Mouse (Mus musculus) retina, postnatal 7 days (tissue): ENCODE data around the gene Zfp955b.
"Not testable (repeated sequence)": the region's sequence is repeated elsewhere in the genome, so short reads cannot be mapped to it uniquely, and the experiment has no call there.

Source experiments
- DNase-seq: peaks from one replicate; pipeline ENCODE4 v3.0.0-alpha.2; 2012; ENCODE audit warnings: low read depth, low spot score

The Zfp955b gene

DNA sequence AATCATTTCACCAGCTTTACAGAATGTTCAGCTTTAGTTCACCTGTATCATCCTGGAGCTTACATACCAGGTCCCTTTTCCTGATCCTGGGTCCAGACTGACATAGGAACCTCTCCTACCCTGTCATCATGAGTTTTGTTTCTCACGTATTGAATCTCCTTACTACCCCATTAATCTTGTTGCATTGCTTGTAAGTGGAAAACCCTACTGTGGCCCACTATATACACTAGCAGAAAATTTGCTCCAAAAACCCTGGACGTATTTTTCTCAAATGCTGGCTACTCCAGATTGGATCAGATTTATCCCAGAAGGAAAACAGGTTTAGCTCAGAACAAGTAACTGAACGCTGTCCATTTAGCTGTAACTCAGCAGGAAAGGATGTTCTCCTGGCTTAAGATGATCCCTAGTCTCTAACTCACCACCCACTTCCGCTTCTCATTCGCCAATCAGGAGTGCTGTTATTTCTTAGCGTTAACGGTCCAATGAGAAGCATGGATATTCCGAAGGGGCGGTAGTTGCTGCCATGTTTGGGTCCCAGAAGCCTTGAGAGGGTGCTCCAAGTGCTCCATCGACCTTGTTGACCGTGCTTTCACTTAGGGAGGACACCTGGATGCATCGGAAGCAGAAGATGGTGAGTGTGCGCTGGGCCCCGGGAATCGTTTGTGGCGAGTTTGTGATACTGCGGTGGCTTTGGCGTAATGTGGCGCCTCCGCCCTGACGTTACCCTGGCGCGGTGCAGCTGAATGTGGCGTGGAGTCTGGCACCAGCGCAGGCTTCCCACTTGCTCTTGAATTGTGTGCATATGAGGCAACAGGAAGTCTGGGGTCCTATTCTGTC lies at the start of gene Zfp955b:
Gene Zfp955b, plus strand, starts transcription at position 506 of the 837 bp plus-strand sequence.
- not testable (repeated sequence) for DNase-seq

DNA sequence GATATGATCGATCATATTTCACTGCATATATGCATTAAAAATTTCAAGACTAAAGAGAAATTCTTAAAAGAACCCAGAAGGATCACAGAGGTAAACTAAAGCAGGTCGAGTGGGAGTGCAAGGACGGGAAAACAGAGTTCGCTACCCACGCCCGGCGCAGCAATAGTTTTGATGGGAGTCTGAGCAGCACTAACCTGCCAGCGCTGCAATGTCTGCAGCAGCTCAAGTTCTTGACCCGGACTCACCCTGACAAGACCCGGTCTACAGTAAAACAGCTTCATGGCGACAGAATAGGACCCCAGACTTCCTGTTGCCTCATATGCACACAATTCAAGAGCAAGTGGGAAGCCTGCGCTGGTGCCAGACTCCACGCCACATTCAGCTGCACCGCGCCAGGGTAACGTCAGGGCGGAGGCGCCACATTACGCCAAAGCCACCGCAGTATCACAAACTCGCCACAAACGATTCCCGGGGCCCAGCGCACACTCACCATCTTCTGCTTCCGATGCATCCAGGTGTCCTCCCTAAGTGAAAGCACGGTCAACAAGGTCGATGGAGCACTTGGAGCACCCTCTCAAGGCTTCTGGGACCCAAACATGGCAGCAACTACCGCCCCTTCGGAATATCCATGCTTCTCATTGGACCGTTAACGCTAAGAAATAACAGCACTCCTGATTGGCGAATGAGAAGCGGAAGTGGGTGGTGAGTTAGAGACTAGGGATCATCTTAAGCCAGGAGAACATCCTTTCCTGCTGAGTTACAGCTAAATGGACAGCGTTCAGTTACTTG lies 34.6 kb upstream of the Zfp955b start, which contains the start of gene Zfp955a:
Gene Zfp955a, minus strand, starts transcription at position 616 of the 789 bp plus-strand sequence.
- DNase-seq = not testable (repeated sequence)

- not testable (repeated sequence) for DNase-seq
Measured at GRCm38 (mm10) chr17:33255319-33255657, 34.1 kb upstream of the Zfp955b start.

- DNase-seq = no peak
Measured at GRCm38 (mm10) chr17:33264376-33264775, 25.0 kb upstream of the Zfp955b start, which contains the start of gene Olfr63. Olfr63 (plus strand) TSS chr17:33264676.

DNA sequence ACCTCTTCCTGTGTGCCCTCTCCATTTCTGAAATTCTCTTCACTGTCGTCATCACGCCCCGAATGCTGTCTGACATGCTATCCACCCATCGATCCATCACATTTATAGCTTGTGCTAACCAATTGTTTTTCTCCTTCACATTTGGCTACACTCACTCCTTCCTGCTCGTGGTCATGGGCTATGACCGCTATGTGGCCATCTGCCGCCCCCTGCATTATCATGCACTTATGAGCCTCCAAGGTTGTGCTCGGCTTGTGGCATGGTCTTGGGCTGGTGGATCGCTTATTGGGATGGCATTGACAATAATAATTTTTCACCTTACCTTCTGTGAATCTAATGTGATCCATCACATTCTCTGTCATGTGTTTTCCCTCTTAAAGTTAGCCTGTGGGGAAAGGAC lies 20.4 kb upstream of the Zfp955b start:
- no peak for DNase-seq

GRCm38 (mm10) chr17:33289876-33290149 lies 469 bp downstream of the Zfp955b start:
- DNase-seq = not testable (repeated sequence)

- DNase-seq = no peak
Measured at GRCm38 (mm10) chr17:33352981-33353380, 63.6 kb downstream of the Zfp955b start.
